Mouse (Mus musculus) right cerebral cortex, postnatal 36 days (tissue): ENCODE measurements around the gene Serpinb9.
"Not testable (repeated sequence)": the region's sequence is repeated elsewhere in the genome, so short reads cannot be mapped to it uniquely, and the experiment has no call there.

Experiments
- DNase-seq, 2 experiments: peaks; one replicate each; pipeline ENCODE4 v3.0.0; 2022; ENCODE audit warnings: low spot score in 2 of 2, mixed read lengths in 1 of 2

The Serpinb9 gene

GRCm38 (mm10) chr13:33003523-33004413 is 718 bp downstream of the Serpinb9 start:
- DNase-seq = no peak

GRCm38 (mm10) chr13:33004414-33005105 is 1.5 kb downstream of the Serpinb9 start:
- DNase-seq = peak; percentile 66 to 67

- no peak for DNase-seq
Measured at GRCm38 (mm10) chr13:33005501-33006075, 2.5 kb downstream of the Serpinb9 start.

GRCm38 (mm10) chr13:33006555-33006954 is 3.5 kb downstream of the Serpinb9 start:
- no peak for DNase-seq

GRCm38 (mm10) chr13:33012395-33012794 is 9.3 kb downstream of the Serpinb9 start:
- no peak for DNase-seq

- DNase-seq = no peak
Measured at GRCm38 (mm10) chr13:33013271-33013670, 10.2 kb downstream of the Serpinb9 start.

GRCm38 (mm10) chr13:33022371-33022770 is 19.3 kb downstream of the Serpinb9 start:
- DNase-seq = no peak

- DNase-seq = no peak
Measured at GRCm38 (mm10) chr13:33026427-33027057, 23.5 kb downstream of the Serpinb9 start.

- no peak for DNase-seq
Measured at GRCm38 (mm10) chr13:33027244-33027643, 24.2 kb downstream of the Serpinb9 start, which contains the start of gene Serpinb9b. Serpinb9b (plus strand) TSS chr13:33027416.

- DNase-seq = no peak
Measured at GRCm38 (mm10) chr13:33028146-33028545, 25.1 kb downstream of the Serpinb9 start.

GRCm38 (mm10) chr13:33028550-33028949 is 25.5 kb downstream of the Serpinb9 start:
- DNase-seq = no peak

GRCm38 (mm10) chr13:33029478-33029877 is 26.4 kb downstream of the Serpinb9 start:
- not testable (repeated sequence) for DNase-seq

GRCm38 (mm10) chr13:33030281-33030680 is 27.2 kb downstream of the Serpinb9 start:
- DNase-seq = no peak

GRCm38 (mm10) chr13:33035506-33035905 is 32.5 kb downstream of the Serpinb9 start:
- no peak for DNase-seq

- no peak for DNase-seq
Measured at GRCm38 (mm10) chr13:33043542-33043941, 40.5 kb downstream of the Serpinb9 start.

- no peak for DNase-seq
Measured at GRCm38 (mm10) chr13:33047234-33047633, 44.2 kb downstream of the Serpinb9 start.

- no peak for DNase-seq
Measured at GRCm38 (mm10) chr13:33048187-33048586, 45.1 kb downstream of the Serpinb9 start.

- no peak for DNase-seq
Measured at GRCm38 (mm10) chr13:33051697-33052096, 48.6 kb downstream of the Serpinb9 start.

- DNase-seq = no peak
Measured at GRCm38 (mm10) chr13:33063048-33063447, 60.0 kb downstream of the Serpinb9 start.
